Mouse (Mus musculus): ENCODE measurements at regions not wholly inside any gene's neighbourhood (a gene's known extent, or its start where the extent isn't known, plus 50 kb on each side); places are given as distances from the start of the nearest gene placed in this dataset.

DNA sequence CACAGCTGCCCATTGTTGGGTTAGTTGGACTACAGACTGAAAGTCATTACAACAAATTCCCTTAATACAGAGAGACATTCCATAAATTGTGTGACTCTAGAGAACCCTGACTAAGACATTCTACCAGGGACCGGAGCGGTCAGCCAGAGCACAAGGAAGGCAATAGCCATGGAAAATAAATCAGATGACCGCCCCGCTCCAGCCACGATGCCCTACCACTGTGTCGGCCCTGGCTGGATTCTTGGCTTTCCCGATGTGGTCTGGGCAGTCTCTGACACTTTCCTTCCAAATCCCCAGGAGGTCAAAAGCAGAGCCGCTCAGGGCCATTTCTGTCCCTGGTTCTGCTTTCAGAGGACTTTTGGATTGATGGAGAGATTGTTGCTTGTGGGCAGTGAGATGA, 57.8 kb downstream of the Lsm3 start:
- no peak for DNase-seq (ENCODE audit: low spot score in 2 of 2)

DNA sequence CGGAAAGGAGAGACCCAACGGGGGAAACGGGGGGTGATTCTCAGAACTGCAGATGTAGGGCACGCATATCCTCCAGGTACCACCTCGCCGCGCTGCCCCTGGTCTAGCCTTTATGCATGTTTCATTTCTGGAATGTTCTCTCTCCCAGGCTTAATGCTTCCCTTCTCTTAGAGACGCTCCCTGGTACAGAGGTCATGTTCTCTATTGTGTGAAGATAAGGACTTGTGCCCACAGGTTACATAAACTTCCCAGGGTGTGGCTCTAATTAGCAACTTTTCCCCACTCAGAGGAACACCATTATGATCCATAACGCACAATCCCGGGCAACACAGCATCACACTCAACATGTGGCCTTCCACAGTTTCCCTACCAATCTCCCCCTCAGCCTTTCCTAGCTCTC, 58.7 kb downstream of the Lsm3 start:
- no peak for DNase-seq (ENCODE audit: low spot score in 2 of 2)

DNA sequence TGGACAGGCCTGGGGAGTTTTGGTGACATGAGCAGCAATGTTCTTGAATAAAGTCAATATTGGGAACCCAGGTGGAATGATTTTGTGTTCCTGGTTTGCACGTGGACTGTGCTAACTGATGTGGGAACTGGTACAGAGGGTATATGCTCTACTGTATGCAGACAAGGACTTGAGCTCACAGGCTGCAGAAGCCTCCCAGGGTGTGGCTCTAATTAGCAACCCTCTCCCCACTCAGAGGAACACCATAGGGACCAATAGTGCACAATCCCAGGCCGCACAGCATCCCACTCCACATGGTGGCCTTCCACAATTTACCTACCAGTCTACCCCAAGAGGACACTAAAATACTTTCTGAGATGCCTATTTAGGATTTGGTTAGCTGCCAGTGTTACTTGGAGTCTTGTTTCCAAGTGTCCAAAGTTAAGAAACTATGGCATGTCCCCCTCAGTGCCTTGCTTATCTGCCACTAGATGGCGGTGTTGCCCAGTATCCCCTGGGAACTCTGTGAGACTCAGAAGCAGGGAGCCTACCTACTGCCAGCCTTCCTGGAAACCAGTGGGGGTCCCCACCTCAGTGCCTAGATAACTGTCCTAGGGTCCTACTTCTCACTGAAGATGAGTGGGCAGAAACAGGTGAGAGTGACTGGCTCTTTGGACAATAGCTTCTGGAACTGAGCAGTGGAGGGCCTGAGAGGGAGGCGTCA, 60.1 kb downstream of the Lsm3 start:
- peak; percentile 75 to 77 for DNase-seq (ENCODE audit: low spot score in 2 of 2)

DNA sequence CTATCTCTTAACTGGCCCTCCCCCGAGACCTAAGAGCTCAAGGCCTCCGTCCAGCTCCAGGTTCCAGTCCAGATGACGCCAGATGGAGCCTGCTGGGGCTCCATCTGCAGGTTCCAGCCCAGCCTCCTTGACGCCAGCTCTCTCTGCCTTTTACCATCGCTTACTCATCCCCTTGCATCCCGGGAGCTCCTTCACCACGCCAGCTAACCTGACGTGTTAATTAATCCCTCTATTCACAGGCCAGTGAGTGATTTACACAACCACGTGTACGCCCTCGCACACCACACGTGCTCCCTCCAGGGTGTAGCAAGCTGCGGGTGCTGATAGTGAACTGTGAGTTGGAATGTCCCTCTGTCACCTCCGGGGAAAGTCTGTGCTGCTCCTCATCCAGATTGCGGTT, 61.2 kb downstream of the Lsm3 start:
- DNase-seq (ENCODE audit: low spot score in 2 of 2) = no peak

DNA sequence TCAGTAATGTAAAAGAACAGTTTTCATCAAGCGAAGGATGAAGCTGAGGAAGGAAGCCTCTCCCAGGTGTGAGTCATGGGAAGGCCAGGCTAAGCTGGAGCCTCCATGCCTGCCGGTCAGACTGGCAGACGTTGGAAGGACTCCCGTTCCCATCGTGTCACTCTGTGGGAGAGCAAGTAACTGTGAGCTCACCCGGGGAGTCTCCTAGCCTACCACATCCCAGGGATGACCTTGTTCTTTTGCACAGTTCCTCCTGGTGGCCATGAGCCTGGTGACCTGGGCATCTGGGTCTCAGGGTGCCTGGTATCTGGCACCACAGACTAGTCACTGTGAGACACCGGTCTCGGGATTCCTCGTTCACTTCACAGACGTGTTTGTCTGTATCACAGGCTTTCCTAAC, 63.9 kb downstream of the Lsm3 start:
- DNase-seq (ENCODE audit: low spot score in 2 of 2) = no peak

DNA sequence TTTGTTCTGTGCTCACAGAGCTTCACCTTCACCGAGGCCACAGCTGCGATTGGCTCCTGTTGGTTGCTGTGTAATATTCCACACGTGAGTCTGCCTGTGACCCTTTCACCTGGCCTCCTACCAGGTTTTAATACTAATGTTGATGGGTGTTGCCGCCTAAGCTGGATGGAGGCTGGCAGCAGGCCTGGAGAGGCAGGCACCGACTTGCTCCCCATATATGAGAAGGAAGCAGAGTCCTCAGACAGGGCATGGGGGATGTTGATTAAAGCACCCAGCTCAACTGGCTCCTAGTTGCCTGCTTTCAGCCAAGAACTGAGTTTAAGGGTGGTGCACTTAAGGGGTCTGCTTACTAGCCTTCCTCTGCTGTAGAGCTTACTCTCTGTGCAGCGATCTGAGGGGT, 64.9 kb downstream of the Lsm3 start:
- DNase-seq (ENCODE audit: low spot score in 2 of 2) = no peak

DNA sequence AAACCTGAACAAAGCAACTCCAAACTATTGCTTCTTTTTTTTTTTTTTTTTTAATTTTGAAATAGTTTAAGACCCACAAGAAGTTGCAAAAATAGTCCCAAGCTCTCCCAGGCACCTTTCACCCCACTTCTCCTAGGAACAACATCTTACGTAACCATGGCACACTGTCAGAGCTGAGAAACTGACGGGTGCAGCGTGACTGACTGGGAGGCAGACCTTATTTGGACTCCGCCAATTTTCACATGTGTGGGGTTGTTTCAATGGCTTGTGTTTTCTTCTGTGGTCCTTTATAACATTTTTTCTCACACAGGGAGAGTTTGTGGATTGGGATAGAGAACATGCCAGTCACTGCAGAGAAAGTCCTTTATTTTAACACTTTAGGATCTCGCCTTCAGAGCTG, 66.6 kb downstream of the Lsm3 start:
- DNase-seq (ENCODE audit: low spot score in 2 of 2) = no peak

DNA sequence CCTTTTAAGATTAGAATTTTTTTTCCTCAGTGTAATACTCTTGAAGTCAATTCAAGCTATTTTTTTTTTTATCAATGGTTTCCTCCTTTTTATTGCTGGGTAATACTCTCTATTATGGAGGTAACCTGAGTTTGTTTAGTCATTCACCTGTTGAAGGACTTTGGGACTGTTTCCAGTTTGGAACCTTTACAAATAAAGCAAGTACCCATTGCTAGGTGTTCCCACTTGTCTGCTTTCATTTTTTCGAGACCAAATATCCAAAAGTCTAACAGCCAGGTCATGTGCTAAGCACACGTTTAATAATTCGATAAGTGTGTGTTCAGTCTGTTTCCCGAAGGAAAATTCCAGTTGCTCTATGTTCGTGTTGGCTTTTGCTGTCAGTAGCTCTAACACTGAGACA, 67.6 kb downstream of the Lsm3 start:
- DNase-seq (ENCODE audit: low spot score in 2 of 2) = no peak

DNA sequence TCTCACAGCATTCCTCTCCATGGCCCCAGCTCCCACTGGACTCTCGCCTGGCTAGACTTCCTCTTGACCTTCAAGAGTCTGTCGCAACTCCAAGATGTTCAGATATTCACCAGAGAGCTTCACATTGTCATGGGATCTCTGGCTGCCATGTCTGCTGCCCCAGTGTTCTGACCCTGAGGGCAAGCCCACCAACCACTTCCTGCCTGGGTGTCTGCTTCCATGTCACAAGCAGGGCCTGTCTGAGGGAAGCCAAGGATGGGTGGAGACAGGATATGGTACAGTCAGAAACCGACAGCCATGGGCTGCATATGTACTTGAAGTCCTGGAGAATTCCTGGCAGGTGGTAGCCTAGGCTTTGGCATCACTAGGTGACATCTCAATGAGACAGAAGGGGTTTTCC, 69.8 kb downstream of the Lsm3 start:
- DNase-seq (ENCODE audit: low spot score in 2 of 2) = no peak

DNA sequence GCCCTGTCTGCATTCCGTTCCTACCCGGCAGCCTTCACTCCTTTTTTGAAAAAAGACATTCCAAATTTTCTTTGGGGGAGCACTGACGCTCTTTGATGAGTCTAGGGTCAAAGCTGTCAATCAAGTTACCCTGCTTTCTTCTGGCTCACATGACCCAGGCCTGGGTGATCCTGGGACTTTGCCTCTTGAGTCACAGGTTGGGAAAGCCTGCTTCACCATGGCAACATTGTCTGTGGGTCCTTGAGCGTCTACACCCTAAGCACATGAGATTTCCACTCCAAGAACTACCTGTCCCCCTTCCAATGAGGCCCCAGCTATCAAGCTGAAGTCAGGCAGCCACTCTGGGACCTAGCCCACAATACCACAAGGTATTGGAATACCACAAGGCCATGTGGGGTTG, 73.5 kb downstream of the Lsm3 start:
- no peak for DNase-seq (ENCODE audit: low spot score in 2 of 2)

DNA sequence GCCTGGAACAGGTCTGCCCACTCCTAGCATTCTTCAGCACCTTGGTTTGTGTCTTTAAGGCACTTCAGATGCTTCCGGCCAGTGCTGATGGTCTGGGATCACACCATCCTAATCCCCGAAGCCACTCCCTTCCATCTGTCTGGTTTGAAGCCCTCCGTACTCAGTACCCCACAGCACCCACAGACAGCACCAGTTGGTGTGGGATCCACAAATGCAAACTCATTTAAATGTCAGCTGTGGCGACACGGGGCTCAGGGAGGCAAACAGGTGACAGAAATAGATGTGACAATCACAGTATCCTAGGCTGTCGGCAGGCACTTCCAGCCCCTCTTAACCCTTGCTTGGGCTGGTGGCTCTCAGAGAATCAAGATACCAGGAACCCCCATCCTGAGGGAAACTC, 74.7 kb downstream of the Lsm3 start:
- DNase-seq (ENCODE audit: low spot score in 2 of 2) = no peak

DNA sequence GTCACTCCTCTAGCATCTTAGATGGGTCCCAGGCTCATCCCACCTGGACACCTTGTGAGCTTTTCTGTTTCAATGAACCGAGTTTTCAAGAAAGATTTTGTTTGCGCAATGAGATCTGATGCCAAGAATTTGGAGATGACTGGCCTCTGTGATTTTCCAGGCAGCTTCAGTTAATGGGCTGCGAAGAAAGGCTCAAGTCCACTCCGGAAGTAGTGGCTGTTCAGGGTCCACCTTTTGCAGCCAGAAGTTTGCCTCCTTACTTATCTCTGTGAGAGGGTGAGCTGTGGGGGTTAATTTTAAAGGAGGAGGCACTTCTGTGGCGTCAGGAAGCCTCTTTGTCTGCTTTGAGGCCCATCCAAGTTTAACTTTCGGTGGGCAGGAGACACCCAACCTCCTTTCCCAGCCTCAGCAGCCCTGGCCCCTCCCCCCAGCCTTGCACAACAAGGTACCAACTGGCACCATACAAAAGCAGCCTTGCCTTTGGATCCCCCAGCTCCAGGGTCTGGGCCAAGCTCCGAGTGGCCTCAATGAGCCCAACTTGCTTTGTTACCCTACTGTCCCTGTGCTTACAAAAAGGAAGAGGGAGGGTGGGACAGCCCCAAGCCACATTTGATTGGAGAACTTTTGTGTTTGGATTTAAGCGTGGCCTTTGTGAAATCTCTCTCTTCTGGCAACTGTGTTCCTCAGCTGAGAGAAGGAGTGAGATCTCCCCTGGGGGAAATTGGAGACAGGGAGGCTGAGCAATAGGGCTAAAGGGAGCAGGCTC, 75.3 kb downstream of the Lsm3 start:
- no peak for DNase-seq (ENCODE audit: low spot score in 2 of 2)

DNA sequence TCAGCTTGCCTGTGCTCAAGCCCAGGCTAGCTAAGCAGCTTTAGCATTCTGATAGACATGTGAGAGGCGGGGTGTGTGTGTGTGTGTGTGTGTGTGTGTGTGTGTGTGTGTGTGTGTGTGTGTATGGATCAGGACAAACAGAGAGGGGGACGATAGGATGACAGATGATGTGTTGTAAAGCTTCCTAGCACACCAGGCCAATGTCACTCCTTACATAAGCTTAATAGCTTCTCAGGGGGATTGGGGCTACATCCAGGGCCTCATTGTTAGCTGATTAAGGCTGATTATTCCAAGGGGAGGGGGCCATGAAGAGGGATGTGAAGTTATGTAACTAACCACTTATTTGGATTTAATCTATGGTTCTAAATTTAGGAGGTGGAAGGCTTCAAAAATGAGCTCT, 76.9 kb downstream of the Lsm3 start:
- no peak for DNase-seq (ENCODE audit: low spot score in 2 of 2)

DNA sequence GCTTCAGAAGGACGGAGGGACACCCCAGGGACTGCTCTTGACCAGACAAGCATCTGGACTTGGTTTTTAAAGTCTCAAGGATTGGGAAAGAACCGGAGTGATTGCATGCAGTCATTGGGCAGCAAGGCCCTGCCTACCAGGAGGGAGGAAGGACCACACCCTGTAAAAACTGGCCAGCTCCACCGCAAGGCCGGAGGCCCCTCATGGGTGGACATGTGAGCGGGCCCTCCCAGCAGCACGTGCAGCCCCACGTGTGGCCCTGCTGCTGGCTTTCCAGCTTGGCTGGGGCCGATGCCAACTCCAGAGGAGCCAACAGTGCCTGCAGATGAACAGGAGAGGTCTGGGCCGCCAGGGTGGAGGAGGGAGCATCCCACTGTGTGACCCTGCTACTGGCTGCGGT, 83.2 kb downstream of the Lsm3 start:
- peak; percentile 92 for DNase-seq (ENCODE audit: low spot score in 2 of 2)

DNA sequence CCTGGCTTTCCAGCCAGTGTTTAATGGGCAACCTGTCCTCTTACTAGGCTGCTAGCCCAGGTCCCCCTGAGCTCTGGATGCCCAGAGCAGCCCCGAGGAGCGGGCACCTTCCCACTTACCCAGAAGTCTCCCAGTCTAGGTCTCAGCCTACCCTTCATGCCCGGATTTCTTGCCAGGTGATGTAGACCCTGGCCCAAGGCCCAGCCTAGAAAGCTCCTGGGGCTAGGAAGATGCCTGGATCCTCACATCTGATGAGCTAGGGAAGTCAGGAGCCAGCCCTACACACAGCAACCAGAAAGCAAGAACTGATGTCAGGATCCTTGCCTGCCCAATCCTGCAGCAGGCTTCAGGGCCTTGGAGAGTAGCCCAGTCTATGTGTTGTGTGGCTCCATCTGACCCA, 83.7 kb upstream of the Slc6a6 start:
- DNase-seq (ENCODE audit: low spot score in 2 of 2) = no peak

DNA sequence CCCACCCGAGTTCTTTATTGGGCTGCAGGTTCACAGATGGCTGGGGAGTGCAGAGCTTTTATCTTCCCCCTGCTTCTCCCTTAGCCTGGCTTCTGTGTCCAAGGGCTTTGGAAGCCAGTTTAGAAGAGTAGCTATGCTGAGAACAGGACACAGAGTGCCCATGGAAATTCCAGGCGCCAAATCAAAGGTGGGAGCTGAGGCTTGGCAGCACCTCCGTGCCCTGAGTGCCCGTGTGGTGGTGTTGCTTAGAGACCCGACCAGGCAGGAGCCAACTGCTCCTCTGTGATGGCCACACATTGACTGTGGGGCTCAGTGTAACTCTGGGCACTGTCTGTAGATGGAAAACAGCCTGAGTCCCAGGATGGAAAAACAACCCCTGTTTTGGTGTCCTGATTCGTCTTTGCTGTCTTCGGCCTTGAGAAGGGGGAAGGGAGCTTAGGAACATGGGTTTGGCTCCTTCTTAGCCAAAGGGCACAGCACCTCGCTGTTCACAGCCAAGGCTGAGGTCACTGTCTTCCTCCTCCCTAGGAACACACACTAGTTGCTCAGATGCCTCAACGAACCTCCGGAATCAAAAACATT, 77.1 kb upstream of the Slc6a6 start:
- DNase-seq (ENCODE audit: low spot score in 2 of 2) = no peak

DNA sequence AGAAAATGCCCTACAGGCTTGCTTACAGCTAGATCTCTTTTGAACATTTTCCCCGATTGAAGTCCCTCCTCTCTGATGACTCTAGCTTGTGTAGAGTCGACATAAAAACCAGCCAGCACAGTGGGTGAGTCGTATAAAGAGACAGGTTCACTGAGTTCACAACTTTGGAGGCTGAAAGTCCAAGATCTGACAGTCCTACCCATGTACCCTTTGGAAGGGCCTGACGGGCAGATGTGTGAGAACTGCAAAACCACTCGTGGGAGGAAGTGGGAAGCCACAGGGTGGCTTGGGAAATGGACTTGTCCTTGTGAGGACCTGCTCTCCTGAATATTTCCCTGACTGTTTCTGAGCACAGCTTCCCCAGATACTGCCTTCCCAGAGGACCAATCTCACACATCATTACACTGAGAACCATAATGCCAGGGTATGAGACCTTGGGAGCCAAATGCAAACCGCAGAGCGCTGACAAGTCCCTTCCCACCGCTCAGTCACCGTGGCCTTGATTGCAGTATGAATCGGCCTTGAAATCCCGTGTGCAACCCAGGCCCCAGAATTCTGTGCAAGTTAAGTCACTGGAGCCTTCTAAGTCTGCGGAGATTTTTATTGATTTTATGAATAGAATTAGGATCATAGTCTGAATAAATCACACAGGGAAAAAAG, 76.1 kb upstream of the Slc6a6 start:
- peak in 1 of 2 experiments; percentile 43 for DNase-seq (ENCODE audit: low spot score in 2 of 2)

DNA sequence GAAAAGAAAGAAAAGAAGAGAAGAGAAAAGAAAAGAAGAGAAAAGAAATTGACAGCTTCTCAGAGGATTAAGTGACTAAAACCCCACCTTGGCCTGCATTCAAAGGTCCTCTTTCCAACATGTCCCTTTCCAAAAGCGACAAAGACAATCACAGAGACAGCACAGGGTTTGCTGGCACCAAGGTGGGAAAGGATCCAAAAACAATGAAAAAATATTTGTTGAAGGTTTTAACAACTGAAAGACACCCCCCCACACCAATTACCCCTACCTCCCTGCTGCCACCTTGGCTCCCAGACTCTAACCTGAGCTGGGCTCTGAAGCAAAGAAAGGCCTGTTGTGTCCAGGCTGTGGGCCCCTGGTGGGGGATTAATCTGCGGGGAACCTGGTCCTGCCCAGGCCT, 74.2 kb upstream of the Slc6a6 start:
- no peak for DNase-seq (ENCODE audit: low spot score in 2 of 2)

DNA sequence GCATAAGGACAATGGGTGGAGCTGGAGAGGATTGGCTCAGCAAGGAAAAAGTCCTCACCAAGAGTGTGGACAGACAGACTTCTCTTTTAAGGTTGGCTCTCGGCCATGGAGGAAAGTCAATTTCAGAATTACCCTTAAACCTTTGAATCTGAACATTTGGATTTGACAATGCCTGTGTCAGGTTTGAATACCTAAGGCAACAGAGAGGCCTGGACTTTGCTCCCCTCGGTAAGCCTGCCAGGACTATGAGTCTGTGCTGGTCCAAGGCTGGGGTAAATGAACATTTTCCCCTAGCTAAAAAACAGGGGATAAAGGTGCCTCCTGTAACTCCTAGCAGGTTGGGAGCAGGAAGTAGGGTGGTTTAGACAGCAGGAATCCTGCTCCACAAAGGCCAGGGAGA, 68.8 kb upstream of the Slc6a6 start:
- DNase-seq (ENCODE audit: low spot score in 2 of 2) = no peak

DNA sequence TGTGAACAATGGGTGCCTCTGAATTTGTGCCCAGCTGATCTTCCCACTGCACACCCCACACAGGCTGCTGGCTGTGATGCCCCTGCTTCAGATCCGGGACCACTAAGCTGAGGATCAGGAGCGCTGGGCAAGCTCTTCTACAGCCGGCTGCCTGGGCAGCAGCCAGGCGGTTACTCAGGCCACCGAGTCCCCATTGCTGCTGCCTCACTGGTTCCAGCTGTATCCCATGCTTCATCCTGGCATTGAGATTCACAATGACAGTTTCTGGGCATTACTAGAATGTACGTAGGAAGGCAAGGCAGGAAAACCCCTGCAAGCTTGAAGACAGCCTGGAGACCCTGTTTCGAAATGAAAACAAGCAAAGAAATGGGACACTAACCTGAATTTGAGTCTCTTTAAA, 67.3 kb upstream of the Slc6a6 start:
- no peak for DNase-seq (ENCODE audit: low spot score in 2 of 2)

DNA sequence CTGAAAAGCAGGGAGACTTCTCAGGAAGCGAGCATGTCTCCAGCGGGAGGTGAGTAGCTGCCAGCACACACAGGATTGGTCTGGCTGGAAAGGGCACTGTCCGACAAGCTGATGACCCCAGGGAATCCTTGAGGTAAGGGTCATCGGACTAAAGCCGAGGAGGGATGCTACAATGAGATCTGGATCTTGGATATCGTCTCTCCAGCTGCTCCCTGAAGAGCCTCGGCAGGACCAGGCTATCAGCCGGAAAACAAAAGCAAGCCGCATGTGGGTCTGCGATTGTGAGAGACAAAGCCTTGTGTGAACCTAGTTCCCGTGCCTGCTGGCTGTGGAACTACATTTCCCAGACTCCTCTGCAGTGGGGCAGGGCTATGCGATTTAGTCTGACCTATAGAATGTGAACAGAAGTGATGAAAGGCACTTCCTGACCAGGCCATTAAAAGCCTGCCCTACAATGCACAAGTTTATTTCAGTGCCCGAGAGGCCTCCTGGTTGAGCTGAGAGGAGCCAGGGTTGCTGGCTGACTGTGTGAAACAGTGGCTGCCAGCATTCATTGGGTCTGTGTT, 66.7 kb upstream of the Slc6a6 start:
- no peak for DNase-seq (ENCODE audit: low spot score in 2 of 2)

DNA sequence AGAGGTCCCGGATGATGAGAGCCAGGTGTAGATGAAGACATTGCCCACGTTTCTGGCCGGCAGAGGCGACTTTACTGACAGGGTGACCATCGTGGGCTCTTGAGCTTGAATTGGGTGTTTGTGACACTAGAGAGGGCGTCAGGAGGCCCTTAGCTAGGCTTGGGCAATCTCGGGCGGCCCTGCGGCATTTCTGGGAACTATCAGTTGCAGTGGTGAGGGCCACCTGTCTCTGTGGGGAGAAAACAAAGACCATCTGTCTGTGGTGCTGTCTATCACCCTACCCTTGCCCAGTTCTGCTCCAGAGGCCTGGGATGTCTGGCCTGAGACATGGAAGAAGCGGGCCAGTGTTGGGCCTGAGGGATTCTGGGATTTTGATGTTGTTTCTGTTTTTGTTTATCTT, 66.2 kb upstream of the Slc6a6 start:
- DNase-seq (ENCODE audit: low spot score in 2 of 2) = no peak
